Mouse (Mus musculus) CD4-positive, CD25-positive, alpha-beta regulatory T cell, adult 2 months (primary cell): ENCODE results near the gene Zzef1.
"Not testable (repeated sequence)": the region's sequence is repeated elsewhere in the genome, so short reads cannot be mapped to it uniquely, and the experiment has no call there.

Experiments used
- DNase-seq: peaks from one replicate; pipeline ENCODE4 v3.0.0-alpha.2; 2012; ENCODE audit warnings: low read depth, low spot score

Gene Zzef1

GRCm38 (mm10) chr11:72795455-72796295 lies at the start of gene Zzef1, which contains the start of gene Cyb5d2:
Gene Zzef1 (plus strand): TSS chr11:72796226.
Gene Cyb5d2 (minus strand): TSS chr11:72796142.
- DNase-seq: peak; percentile 98

- DNase-seq: no peak
These were observed 44.1 kb upstream of the Zzef1 start for GRCm38 (mm10) chr11:72751956-72752355.

GRCm38 (mm10) chr11:72758316-72758715 lies 37.7 kb upstream of the Zzef1 start:
- no peak for DNase-seq

- DNase-seq: no peak
These were observed 36.4 kb upstream of the Zzef1 start for GRCm38 (mm10) chr11:72759581-72759980.

- DNase-seq: no peak
These were observed 35.2 kb upstream of the Zzef1 start for GRCm38 (mm10) chr11:72760781-72761180.

- DNase-seq: no peak
These were observed 31.8 kb upstream of the Zzef1 start for GRCm38 (mm10) chr11:72764270-72764669.

- no peak for DNase-seq
These were observed 28.3 kb upstream of the Zzef1 start for GRCm38 (mm10) chr11:72767716-72768115.

- DNase-seq: no peak
These were observed 27.0 kb upstream of the Zzef1 start for GRCm38 (mm10) chr11:72769061-72769460.

GRCm38 (mm10) chr11:72770324-72770723 lies 25.7 kb upstream of the Zzef1 start:
- no peak for DNase-seq

GRCm38 (mm10) chr11:72770816-72771215 lies 25.2 kb upstream of the Zzef1 start:
- no peak for DNase-seq

- no peak for DNase-seq
These were observed 24.6 kb upstream of the Zzef1 start for GRCm38 (mm10) chr11:72771461-72771860.

- DNase-seq: not testable (repeated sequence)
These were observed 23.4 kb upstream of the Zzef1 start for GRCm38 (mm10) chr11:72772611-72773010.

- no peak for DNase-seq
These were observed 17.1 kb upstream of the Zzef1 start for GRCm38 (mm10) chr11:72778957-72779356.

GRCm38 (mm10) chr11:72782103-72782502 lies 13.9 kb upstream of the Zzef1 start:
- no peak for DNase-seq

- no peak for DNase-seq
These were observed 13.5 kb upstream of the Zzef1 start for GRCm38 (mm10) chr11:72782503-72782902.

- DNase-seq: no peak
These were observed 4.0 kb upstream of the Zzef1 start for GRCm38 (mm10) chr11:72792033-72792432.

GRCm38 (mm10) chr11:72795149-72795454 lies 924 bp upstream of the Zzef1 start:
- DNase-seq: no peak

- no peak for DNase-seq
These were observed 266 bp downstream of the Zzef1 start for GRCm38 (mm10) chr11:72796296-72796687.

- DNase-seq: no peak
These were observed 830 bp downstream of the Zzef1 start for GRCm38 (mm10) chr11:72796773-72797338.

GRCm38 (mm10) chr11:72798112-72798511 lies 2.1 kb downstream of the Zzef1 start:
- DNase-seq: no peak

- no peak for DNase-seq
These were observed 5.2 kb downstream of the Zzef1 start for GRCm38 (mm10) chr11:72801182-72801581.

- no peak for DNase-seq
These were observed 7.0 kb downstream of the Zzef1 start for GRCm38 (mm10) chr11:72803038-72803437.

- no peak for DNase-seq
These were observed 8.6 kb downstream of the Zzef1 start for GRCm38 (mm10) chr11:72804586-72804985.
